Mouse (Mus musculus) right cerebral cortex, adult 2 months (tissue): ENCODE data around the gene Myo1d.

Experiments used
- DNase-seq, 2 experiments: peaks; one replicate each; pipeline ENCODE4 v3.0.0; 2021 to 2022; ENCODE audit warnings: low spot score in 2 of 2

Gene Myo1d

DNA sequence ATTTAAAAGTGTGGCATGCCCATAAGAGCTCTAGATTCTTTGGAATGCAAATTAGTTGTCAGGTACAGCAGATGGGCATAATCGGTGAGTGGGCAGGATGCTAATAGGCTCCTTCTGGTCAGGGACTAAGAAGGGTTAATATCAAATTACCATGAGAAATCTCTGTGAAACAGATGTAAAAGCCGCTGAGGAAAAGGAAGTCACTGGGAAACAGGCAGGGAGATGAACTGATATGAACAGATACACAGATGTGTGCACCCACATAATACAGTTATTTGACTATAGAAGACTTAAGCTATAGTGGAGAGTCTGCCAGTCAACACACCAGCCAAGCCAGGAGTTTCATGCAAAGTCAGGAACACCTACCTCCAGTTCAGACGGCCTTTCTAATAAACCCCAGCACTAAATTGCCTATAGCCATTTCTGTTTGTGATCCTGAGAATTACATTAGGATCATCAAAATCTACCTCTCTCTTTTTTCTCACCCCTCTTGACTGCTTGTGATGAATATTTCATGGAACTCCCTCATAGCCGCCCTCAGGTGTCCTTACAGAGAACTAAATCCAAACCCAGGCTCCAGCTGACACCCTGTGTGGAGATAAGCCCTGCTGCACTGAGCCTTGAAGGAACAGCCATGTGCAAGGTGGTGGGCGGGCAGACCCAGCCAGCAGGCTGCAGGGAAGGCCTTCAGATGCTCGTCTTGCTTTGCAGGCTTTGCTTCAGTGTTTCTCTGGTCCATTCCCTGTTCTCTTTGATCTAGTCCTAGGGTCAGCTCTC is 164.7 kb downstream of the Myo1d start:
- peak; percentile 66 to 67 for DNase-seq

- DNase-seq, result peak; percentile 68 to 76
Measured at GRCm38 (mm10) chr11:80614418-80614817, 165.4 kb downstream of the Myo1d start.

GRCm38 (mm10) chr11:80613534-80613933 is 166.3 kb downstream of the Myo1d start:
- no peak for DNase-seq

GRCm38 (mm10) chr11:80602707-80603441 is 177.0 kb downstream of the Myo1d start:
- DNase-seq, result peak; percentile 92 to 93

DNA sequence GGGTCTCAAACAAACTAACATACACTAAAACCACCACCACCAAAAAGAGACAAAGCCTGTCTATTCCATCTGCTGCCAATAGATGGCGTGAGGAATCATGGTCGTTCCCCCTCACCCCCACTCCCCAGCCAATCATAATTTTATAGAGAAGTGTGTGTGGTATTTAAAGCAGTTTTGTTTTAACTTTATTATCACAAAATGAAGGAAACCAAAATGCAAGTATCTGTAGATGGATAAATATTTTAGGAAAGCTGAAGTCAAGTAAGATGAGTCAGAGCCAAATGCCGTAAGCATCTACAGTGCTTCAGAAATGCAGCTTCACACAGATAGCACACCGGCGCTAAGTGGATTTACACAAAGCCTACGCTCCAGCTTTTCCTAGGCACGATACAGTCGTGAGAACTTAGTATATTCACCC is 177.8 kb downstream of the Myo1d start:
- peak; percentile 51 to 64 for DNase-seq

- DNase-seq, result no peak
Measured at GRCm38 (mm10) chr11:80601040-80601864, 178.6 kb downstream of the Myo1d start.

DNA sequence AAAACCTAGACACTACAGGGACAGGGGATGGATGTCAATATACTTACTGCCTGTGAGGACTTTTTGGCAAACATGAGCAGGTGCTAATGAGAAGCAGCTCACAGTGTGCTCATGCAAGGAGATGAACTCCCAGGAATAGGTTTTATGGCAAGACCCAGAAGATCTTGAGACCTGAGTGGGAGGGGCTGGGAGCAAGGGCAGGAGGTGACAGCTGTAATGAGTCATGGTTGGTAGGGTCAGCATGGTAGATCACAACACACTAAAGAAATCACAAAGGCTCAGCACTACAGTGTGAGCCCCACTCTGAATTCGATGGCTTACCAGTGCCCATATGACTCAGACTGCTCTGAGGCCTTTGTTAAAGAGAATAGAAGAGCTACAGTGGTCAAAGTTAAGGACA is 184.3 kb downstream of the Myo1d start:
- no peak for DNase-seq

- DNase-seq, result no peak
Measured at GRCm38 (mm10) chr11:80589387-80589786, 190.4 kb downstream of the Myo1d start.

- DNase-seq, result no peak
Measured at GRCm38 (mm10) chr11:80585761-80586160, 194.1 kb downstream of the Myo1d start.

GRCm38 (mm10) chr11:80585211-80585610 is 194.6 kb downstream of the Myo1d start:
- no peak for DNase-seq

DNA sequence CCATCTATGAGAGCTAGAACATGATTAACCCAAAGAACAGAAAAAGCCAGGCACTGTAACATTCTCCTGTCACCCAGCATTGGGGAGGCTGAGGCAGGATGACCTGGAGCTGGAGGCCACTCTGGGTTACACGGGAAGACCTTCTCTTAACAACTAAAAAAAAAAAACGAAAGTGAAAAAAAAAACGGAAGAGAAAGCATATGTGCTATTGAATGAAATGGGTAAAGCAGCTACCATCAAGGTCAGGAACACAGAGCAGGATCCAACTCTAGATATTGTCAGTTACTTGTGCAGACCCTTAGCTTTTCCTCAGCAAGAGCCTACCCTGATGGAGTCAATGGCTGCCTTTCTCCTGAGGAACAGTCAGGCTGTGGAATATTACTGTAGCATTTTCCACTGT is 199.3 kb downstream of the Myo1d start:
- DNase-seq, result no peak

GRCm38 (mm10) chr11:80577747-80578640 is 201.8 kb downstream of the Myo1d start:
- DNase-seq, result peak; percentile 91 to 94

GRCm38 (mm10) chr11:80575794-80576193 is 204.0 kb downstream of the Myo1d start:
- no peak for DNase-seq

DNA sequence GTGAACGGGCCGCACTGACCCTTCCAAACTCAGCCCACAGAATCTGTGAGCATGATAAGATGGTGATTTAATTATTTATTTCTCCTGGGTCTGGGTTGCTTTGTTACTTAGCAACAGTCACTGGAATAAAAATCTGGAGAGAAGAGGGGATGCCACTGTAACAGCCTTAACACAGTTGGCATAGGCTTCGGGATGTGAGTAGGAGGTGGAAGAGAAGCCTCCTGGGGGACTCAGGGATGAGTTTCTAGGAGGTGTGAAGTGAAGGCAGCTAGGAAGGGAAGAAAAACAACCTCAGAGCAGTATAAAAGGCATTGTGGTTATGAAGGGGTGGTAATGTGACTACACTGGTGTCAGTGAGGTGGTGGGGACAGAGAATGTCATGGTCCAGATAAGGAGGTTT is 213.5 kb downstream of the Myo1d start:
- peak; percentile 49 to 57 for DNase-seq

GRCm38 (mm10) chr11:80564975-80565965 is 214.6 kb downstream of the Myo1d start:
- DNase-seq, result no peak

- DNase-seq, result no peak
Measured at GRCm38 (mm10) chr11:80562479-80562878, 217.3 kb downstream of the Myo1d start.

DNA sequence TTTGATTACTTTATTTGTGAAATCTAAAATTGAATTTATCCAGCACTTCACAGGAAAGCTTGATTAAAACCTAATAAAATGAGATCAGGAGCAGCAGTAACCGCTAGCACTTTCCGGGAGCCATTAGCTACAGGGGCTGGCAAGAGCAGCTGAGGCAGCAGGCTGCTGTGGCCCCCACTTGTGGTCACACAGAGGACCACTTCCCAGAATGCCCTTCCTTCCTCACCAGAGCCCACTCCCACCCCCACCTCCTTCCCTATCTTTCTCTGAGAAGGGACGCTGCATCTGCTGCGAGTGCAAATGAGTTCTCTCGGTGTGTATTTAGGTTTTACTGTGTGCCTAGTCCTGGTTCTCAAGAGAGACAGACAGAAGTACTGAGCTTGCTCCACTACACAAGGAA is 219.1 kb downstream of the Myo1d start:
- DNase-seq, result no peak

GRCm38 (mm10) chr11:80555416-80555815 is 224.4 kb downstream of the Myo1d start:
- peak; percentile 57 for DNase-seq

- DNase-seq, result no peak
Measured at GRCm38 (mm10) chr11:80553046-80553445, 226.8 kb downstream of the Myo1d start.

DNA sequence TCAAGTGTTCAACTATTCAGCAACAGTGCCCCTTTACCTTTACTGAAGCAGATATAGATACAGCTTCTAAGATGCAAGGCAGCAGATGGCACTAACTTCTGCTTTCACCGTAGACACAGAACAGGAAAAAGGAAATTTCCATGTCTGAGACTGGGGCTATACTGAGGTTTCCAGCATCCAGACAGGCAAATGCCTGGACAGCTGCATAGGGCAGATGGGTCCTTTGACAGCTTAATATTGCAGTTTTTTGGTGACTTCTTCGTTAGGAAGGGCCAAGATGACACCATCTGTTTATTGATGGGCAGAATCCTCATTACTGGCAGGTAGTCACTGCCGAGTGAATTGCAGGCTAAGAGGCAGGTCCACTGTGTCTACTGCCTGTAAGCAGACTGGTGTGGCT is 228.2 kb downstream of the Myo1d start:
- DNase-seq, result peak; percentile 25 to 49
